Mouse (Mus musculus): ENCODE results near the gene Olfr730. TPM values are rescaled to one million over a fixed set of nuclear protein-coding genes. Genes with fewer than 3 reads are reported as not detected.

The Olfr730 gene
- not detected for polyA plus RNA-seq (2021)

- DNase-seq (ENCODE audit: low read depth, low spot score) (no peak), ATAC-seq (no peak)
- in situ Hi-C loops (cut with MboI; ENCODE audit: low pct_unique_long_range_greater_than_20kb): no loop called here
- POLR2A ChIA-PET: no interaction called here
- TF ChIP-seq CTCF (IDR thresholded peaks at IDR 0.05): no peak
- no peaks in the 10 kb centered on the region for H3K27me3 ChIP-seq
- CTCF ChIA-PET: no interaction called here
These were observed at the start of gene Olfr730 for GRCm38 (mm10) chr14:50188098-50188497. Gene Olfr730 (minus strand): TSS chr14:50188198.

- ATAC-seq: no peak
- H3K27me3 ChIP-seq: no peaks in the 10 kb centered on the region
- in situ Hi-C loops (cut with MboI; ENCODE audit: low pct_unique_long_range_greater_than_20kb): no loop called here
- CTCF ChIA-PET: no interaction called here
- no peak for DNase-seq (ENCODE audit: low read depth, low spot score)
- POLR2A ChIA-PET: no interaction called here
- no peak for TF ChIP-seq CTCF (IDR thresholded peaks at IDR 0.05)
These were observed 35.2 kb downstream of the Olfr730 start, which contains the start of gene Olfr729 for GRCm38 (mm10) chr14:50152810-50153209. Gene Olfr729 (minus strand): TSS chr14:50152910.

GRCm38 (mm10) chr14:50142580-50142979 lies 45.4 kb downstream of the Olfr730 start, which contains the start of gene Olfr728:
Gene Olfr728 (minus strand): TSS chr14:50142680.
- CTCF ChIA-PET: no interaction called here
- in situ Hi-C loops (cut with MboI; ENCODE audit: low pct_unique_long_range_greater_than_20kb): no loop called here
- TF ChIP-seq CTCF (IDR thresholded peaks at IDR 0.05): no peak

More at GRCm38 (mm10) chr14:50142580-50142979, 45.4 kb downstream of the Olfr730 start, which contains the start of gene Olfr728:
- no peak for DNase-seq (ENCODE audit: low read depth, low spot score)
- POLR2A ChIA-PET: no interaction called here
- ATAC-seq: no peak
- H3K27me3 ChIP-seq: no peaks in the 10 kb centered on the region

Other genes with a start within 250 kb of the Olfr730 start
- not detected for gene Olfr724, start 224.9 kb downstream of the Olfr730 start, polyA plus RNA-seq (2021)
- not detected for gene Olfr725, start 147.8 kb downstream of the Olfr730 start, polyA plus RNA-seq (2021)
- not detected for gene Olfr726, start 97.2 kb downstream of the Olfr730 start, polyA plus RNA-seq (2021)
- gene Olfr727, start 65.0 kb downstream of the Olfr730 start, polyA plus RNA-seq (2021): not detected
- not detected for gene Olfr728, start 45.5 kb downstream of the Olfr730 start, polyA plus RNA-seq (2021)
- not detected for gene Olfr729, start 35.3 kb downstream of the Olfr730 start, polyA plus RNA-seq (2021)
- not detected for gene Olfr731, start 53.7 kb upstream of the Olfr730 start, polyA plus RNA-seq (2021)
- not detected for gene Olfr732, start 96.0 kb upstream of the Olfr730 start, polyA plus RNA-seq (2021)
- not detected for gene Olfr733, start 113.3 kb upstream of the Olfr730 start, polyA plus RNA-seq (2021)
- gene Olfr734, start 138.6 kb upstream of the Olfr730 start, polyA plus RNA-seq (2021): not detected
- not detected for gene Olfr735, start 160.7 kb upstream of the Olfr730 start, polyA plus RNA-seq (2021)
- not detected for gene Tlr11, start 169.7 kb upstream of the Olfr730 start, polyA plus RNA-seq (2021)
- gene Olfr736, start 193.0 kb upstream of the Olfr730 start, polyA plus RNA-seq (2021): not detected
- gene Olfr738, start 219.4 kb upstream of the Olfr730 start, polyA plus RNA-seq (2021): not detected
- gene Olfr739, start 230.4 kb upstream of the Olfr730 start, polyA plus RNA-seq (2021): not detected

All from Patski (cell line).